Mouse (Mus musculus): ENCODE data around the gene Tmem82.

GRCm38 (mm10) chr4:141623666-141624065 lies 5.2 kb upstream of the Tmem82 start, which contains the start of gene Slc25a34:
- no peak for TF ChIP-seq CTCF (IDR thresholded peaks at IDR 0.05; ENCODE audit: control insufficient read depth, insufficient read depth, low read length)
- TF ChIP-seq POLR2A (IDR thresholded peaks at IDR 0.05; ENCODE audit: borderline replicate concordance, control insufficient read depth, low read depth, low read length), result peak; percentile 15; the same call in 1 of the 2 replicates
